Mouse (Mus musculus) midbrain, embryonic 14.5 days (tissue): Measurements from ENCODE around the gene Itm2b. TPM values are rescaled to one million over a fixed set of nuclear protein-coding genes. Genes with fewer than 3 reads are reported as not detected.

ENCODE experiments used
- ATAC-seq: fragments of 200-750 bp; cut with Nextera tagmentation; 2 replicates; pipeline ENCODE4 v1.8.0; 2017; ENCODE audit warnings: moderate number of reproducible peaks, moderate library complexity; ENCODE audit not compliant: low FRiP score, low TSS enrichment
- DNase-seq: peaks from one replicate; pipeline ENCODE4 v3.0.0-alpha.2; 2015
- H3K27ac ChIP-seq: fragments of 300-500 bp; sonication (generic); replicated peaks from 2 replicates; pipeline ENCODE4 v1.5.1; 2014; ENCODE audit warnings: mild to moderate bottlenecking, low read depth, low read length, moderate library complexity
- H3K27me3 ChIP-seq: fragments of 300-500 bp; sonication (generic); 2 replicates; pipeline ENCODE4 v1.6.1; 2014; ENCODE audit warnings: low read length, control low read depth, mixed read lengths; ENCODE audit not compliant: control insufficient read depth, insufficient read depth
- H3K36me3 ChIP-seq: fragments of 300-500 bp; sonication (generic); 2 replicates; pipeline ENCODE4 v1.6.1; 2014; ENCODE audit warnings: low read length, control low read depth; ENCODE audit not compliant: control insufficient read depth, insufficient read depth
- H3K4me1 ChIP-seq: fragments of 300-500 bp; sonication (generic); 2 replicates; pipeline ENCODE4 v1.6.1; 2014; ENCODE audit warnings: mild to moderate bottlenecking, antibody characterized with exemption, low read length, control low read depth; ENCODE audit not compliant: control insufficient read depth, insufficient read depth
- H3K4me2 ChIP-seq: fragments of 300-500 bp; sonication (generic); 2 replicates; pipeline ENCODE4 v1.6.1; 2014; ENCODE audit warnings: mild to moderate bottlenecking, low read length, moderate library complexity
- H3K4me3 ChIP-seq: fragments of 300-500 bp; sonication (generic); replicated peaks from 2 replicates; pipeline ENCODE4 v1.5.1; 2014; ENCODE audit warnings: low read depth, low read length
- H3K9ac ChIP-seq: fragments of 300-500 bp; sonication (generic); replicated peaks from 2 replicates; pipeline ENCODE4 v1.6.1; 2014; ENCODE audit warnings: mild to moderate bottlenecking, low read length, moderate library complexity
- H3K9me3 ChIP-seq: fragments of 300-500 bp; sonication (generic); 2 replicates; pipeline ENCODE4 v1.6.1; 2016; ENCODE audit warnings: low read length, control low read depth, mixed read lengths; ENCODE audit not compliant: control insufficient read depth
- WGBS: fragments of 180-500 bp; shearing (Covaris S2); extraction: QIAGEN DNeasy Blood & Tissue Kit; methylation state at CpG from one replicate; pipeline ENCODE4 v1.1.7; 2014; 5-methylcytosine and 5-hydroxymethylcytosine counted together
- polyA plus RNA-seq: library from polyadenylated mRNA; unstranded; fragments of >200 nt; fragmentation: Nextera tagmentation; extraction: Ambion mirVana; gene quantifications from 2 replicates; pipeline ENCODE4 v1.2.1, GENCODE M21; 2014

The Itm2b gene
- polyA plus RNA-seq, 1 experiment from 2014 or later, result 615 TPM

- no peaks in the 10 kb centered on the region for H3K36me3 ChIP-seq
- no peak overlapping the region for H3K9ac ChIP-seq
- H3K4me3 ChIP-seq, result no peak overlapping the region
- no peaks in the 10 kb centered on the region for H3K9me3 ChIP-seq
- H3K4me2 ChIP-seq, result no peak overlapping the region
- peaks cover 29% of the 10 kb centered on the region for H3K4me1 ChIP-seq
- DNase-seq (no peak), ATAC-seq (no peak)
- H3K27me3 ChIP-seq, result no peaks in the 10 kb centered on the region
- H3K27ac ChIP-seq, result no peak overlapping the region
- WGBS, result 92% methylated on average over 5 of the region's 5 CpGs
Observed at GRCm38 (mm10) chr14:73386493-73386892, 1.4 kb upstream of the Itm2b start.

GRCm38 (mm10) chr14:73385720-73386374 lies 758 bp upstream of the Itm2b start:
- Histone ChIP-seq H3K9me3 (no peaks in the 10 kb centered on the region), H3K4me1 (peaks cover 33% of the 10 kb centered on the region), H3K36me3 (no peaks in the 10 kb centered on the region), H3K9ac (no peak overlapping the region), H3K27me3 (no peaks in the 10 kb centered on the region), H3K27ac (peak overlapping the region; percentile 91), H3K4me3 (peak overlapping the region; percentile 96), H3K4me2 (peak overlapping the region; percentile 63)
- no peak for ATAC-seq
- DNase-seq, result no peak
- 89% methylated on average over 2 of the region's 2 CpGs for WGBS

DNA sequence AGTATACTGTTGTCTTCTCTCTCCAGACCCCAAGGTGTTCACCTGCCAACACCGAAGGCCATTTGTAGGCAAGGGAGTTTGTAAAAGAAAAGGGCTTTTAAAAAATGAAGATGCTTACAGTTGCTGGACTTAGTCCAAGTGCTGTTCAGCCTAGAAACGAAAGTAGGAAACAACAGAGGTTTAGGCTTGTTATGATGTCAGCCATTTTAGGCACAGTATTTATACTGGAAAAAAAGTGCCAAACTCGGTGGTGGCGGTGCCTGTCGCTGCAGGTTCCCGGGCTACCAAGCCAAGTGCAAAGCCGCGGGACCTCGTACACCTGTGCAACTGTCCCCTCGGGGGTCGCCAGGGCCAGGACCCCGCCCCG lies 560 bp downstream of the Itm2b start:
- Histone ChIP-seq H3K9ac (peak overlapping the region; percentile 94), H3K4me3 (peak overlapping the region; percentile 96), H3K36me3 (peaks cover 2% of the 10 kb centered on the region; the same call in 1 of the 2 replicates), H3K4me2 (peak overlapping the region; percentile 63), H3K27me3 (no peaks in the 10 kb centered on the region), H3K9me3 (no peaks in the 10 kb centered on the region), H3K27ac (peak overlapping the region; percentile 91), H3K4me1 (peaks cover 33% of the 10 kb centered on the region)
- DNase-seq (peak; percentile 69), ATAC-seq (peak; percentile 65)
- WGBS, result under 1% methylated on average over 13 of the region's 13 CpGs

- no peak overlapping the region for H3K27ac ChIP-seq
- WGBS, result 39% methylated on average over 2 of the region's 2 CpGs
Observed at GRCm38 (mm10) chr14:73383746-73384145, 1.3 kb downstream of the Itm2b start.

GRCm38 (mm10) chr14:73382699-73383098 lies 2.4 kb downstream of the Itm2b start:
- Histone ChIP-seq H3K9ac (peak overlapping the region; percentile 21), H3K9me3 (no peaks in the 10 kb centered on the region), H3K4me1 (peaks cover 33% of the 10 kb centered on the region), H3K27me3 (no peaks in the 10 kb centered on the region), H3K27ac (peak overlapping the region; percentile 42; the same call in 1 of the 2 replicates), H3K36me3 (peaks cover 4% of the 10 kb centered on the region; the same call in 1 of the 2 replicates), H3K4me3 (peak overlapping the region; percentile 96), H3K4me2 (peak overlapping the region; percentile 63)
- WGBS, result 39% methylated on average over 9 of the region's 9 CpGs
- DNase-seq, result peak; percentile 52
- ATAC-seq, result no peak

More at GRCm38 (mm10) chr14:73383746-73384145, 1.3 kb downstream of the Itm2b start:
- Histone ChIP-seq H3K4me3 (peak overlapping the region; percentile 96), H3K4me1 (peaks cover 33% of the 10 kb centered on the region), H3K9ac (no peak overlapping the region), H3K36me3 (peaks cover 4% of the 10 kb centered on the region; the same call in 1 of the 2 replicates), H3K4me2 (peak overlapping the region; percentile 63), H3K9me3 (no peaks in the 10 kb centered on the region), H3K27me3 (no peaks in the 10 kb centered on the region)
- ATAC-seq, result no peak
- DNase-seq, result no peak

GRCm38 (mm10) chr14:73381559-73381958 lies 3.5 kb downstream of the Itm2b start:
- Histone ChIP-seq H3K27me3 (no peaks in the 10 kb centered on the region), H3K9me3 (no peaks in the 10 kb centered on the region), H3K36me3 (peaks cover 4% of the 10 kb centered on the region; the same call in 1 of the 2 replicates), H3K4me2 (0 out of 2 replicates have a peak overlapping the region, but pooled peaks have one; percentile 63), H3K27ac (no peak overlapping the region), H3K4me1 (peaks cover 33% of the 10 kb centered on the region), H3K4me3 (no peak overlapping the region), H3K9ac (no peak overlapping the region)
- 66% methylated on average over 4 of the region's 4 CpGs for WGBS
- DNase-seq (no peak), ATAC-seq (no peak)

- Histone ChIP-seq H3K4me3 (no peak overlapping the region), H3K4me2 (no peak overlapping the region), H3K9ac (no peak overlapping the region), H3K27ac (no peak overlapping the region), H3K27me3 (no peaks in the 10 kb centered on the region), H3K9me3 (no peaks in the 10 kb centered on the region), H3K4me1 (peaks cover 17% of the 10 kb centered on the region), H3K36me3 (peaks cover 7% of the 10 kb centered on the region; the same call in 1 of the 2 replicates)
- ATAC-seq, result no peak
- WGBS, result 89% methylated on average over 6 of the region's 6 CpGs
- DNase-seq, result no peak
Observed at GRCm38 (mm10) chr14:73377804-73378203, 7.3 kb downstream of the Itm2b start.

GRCm38 (mm10) chr14:73376920-73377319 lies 8.2 kb downstream of the Itm2b start:
- Histone ChIP-seq H3K9me3 (no peaks in the 10 kb centered on the region), H3K9ac (no peak overlapping the region), H3K4me2 (no peak overlapping the region), H3K4me1 (peaks cover 8% of the 10 kb centered on the region; the same call in 1 of the 2 replicates), H3K27ac (no peak overlapping the region), H3K27me3 (no peaks in the 10 kb centered on the region), H3K36me3 (peaks cover 10% of the 10 kb centered on the region; the same call in 1 of the 2 replicates), H3K4me3 (no peak overlapping the region)
- WGBS, result 93% methylated on average over 6 of the region's 6 CpGs
- ATAC-seq (no peak), DNase-seq (no peak)

DNA sequence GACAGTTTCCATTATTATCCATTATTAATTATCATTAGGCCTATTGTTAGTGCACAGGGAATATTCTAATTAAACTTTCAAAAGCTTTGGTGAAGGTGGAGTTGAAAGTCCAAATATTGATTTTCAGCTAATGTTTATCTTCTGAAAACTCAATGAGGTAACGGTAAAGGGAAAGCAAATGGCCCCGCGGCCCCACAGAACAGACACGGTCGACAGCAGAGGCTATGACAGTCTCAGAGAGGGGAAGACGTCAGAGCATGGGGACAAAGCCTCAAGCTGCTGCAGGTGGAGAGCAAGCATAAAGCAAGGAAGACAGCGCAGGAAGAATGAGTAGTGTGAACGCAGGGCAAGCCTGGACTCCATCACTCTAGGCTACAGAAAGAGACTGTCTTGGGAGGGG lies 9.2 kb downstream of the Itm2b start:
- no peak for DNase-seq
- WGBS, result 64% methylated on average over 8 of the region's 8 CpGs
- no peak overlapping the region for H3K9ac ChIP-seq
- no peak overlapping the region for H3K27ac ChIP-seq
- H3K36me3 ChIP-seq, result peaks cover 13% of the 10 kb centered on the region; the same call in 1 of the 2 replicates
- H3K4me1 ChIP-seq, result no peaks in the 10 kb centered on the region
- no peak overlapping the region for H3K4me2 ChIP-seq
- H3K9me3 ChIP-seq, result no peaks in the 10 kb centered on the region
- no peaks in the 10 kb centered on the region for H3K27me3 ChIP-seq
- no peak overlapping the region for H3K4me3 ChIP-seq
- ATAC-seq, result no peak
